Mouse (Mus musculus): ENCODE data around the gene Casq2.

Gene Casq2

DNA sequence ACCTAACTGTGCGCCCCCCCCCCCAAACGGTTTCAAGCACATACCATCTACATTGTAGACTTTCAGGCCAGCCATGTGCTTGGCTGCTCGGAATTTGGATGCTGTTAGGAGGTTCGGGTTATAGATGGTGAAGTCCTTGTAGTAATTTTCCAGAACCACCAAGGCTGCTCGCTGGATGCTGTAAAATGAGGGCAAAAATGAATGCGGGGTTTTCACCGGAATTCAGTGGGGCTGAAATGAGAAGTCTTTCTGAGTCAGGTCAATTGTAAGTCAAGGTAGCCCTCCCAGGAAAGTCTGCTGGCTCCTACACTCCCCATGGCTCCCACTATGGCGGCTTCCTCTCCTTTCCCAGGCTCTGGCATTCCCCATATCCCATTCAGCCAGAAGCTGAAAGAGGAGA is 80.6 kb downstream of the Casq2 start:
- DNase-seq = no peak

DNA sequence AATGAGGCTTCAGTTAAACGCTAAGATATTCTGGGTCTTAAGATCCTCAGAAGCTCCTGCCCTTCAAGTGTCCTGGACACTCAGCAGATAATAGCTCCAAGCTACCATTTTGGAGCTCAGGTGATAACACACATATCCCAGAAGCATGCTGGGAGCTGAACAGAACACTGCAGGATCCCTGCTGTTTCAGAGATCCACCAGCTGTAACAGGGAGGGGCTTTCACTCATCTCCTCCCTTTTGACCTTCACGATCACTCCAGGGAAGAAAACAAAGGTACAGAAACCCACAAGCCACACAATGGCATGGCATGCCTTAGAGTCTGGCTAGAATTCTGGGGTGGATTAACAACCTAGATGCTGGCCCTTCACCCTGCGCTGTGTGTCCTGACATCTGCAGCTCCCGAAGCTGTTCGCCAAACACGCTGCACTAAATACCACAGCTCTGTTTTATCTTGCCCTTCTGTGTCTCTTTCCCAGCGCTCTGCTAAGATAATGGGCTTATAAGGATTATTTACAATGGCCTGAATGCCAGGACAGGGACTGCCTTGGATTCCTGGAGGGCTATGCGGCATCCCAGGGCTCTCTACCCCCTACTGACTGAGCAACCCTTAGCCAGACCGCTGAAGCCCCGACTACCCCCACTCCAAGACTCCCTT is 81.5 kb downstream of the Casq2 start:
- DNase-seq = no peak

DNA sequence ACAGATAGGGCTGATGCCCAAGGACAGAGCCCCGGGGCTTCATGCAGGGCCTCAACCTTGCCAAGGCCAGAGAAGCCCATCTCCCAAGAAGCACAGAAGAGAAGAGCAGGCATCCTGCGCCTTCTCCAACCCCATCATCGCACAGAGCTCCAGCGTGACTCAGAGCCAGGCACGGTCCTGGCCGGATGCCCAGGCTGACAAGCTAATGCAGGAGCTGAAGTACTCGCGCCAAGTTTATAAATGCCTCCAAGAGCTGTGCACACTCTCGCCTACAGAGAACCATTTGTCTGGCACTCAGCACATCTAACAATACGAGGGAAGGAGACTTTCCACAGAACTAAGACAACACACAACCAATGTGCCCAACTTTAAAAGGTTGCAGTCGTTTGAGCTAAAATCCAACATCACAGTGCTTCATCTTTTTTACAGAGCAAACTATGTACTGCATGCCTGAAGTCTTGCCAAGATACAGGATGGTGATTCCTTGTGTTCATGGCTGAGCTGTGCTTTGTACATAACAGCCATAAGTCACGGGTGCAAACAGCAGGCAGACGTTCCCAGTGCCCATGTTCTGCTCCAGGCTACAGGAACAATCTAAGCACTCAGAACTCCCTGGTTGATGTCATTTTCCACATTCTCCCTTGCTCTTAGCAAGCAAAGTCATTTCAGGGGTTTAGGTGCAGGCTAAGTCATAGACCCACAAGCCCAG is 83.1 kb downstream of the Casq2 start:
- no peak for DNase-seq

DNA sequence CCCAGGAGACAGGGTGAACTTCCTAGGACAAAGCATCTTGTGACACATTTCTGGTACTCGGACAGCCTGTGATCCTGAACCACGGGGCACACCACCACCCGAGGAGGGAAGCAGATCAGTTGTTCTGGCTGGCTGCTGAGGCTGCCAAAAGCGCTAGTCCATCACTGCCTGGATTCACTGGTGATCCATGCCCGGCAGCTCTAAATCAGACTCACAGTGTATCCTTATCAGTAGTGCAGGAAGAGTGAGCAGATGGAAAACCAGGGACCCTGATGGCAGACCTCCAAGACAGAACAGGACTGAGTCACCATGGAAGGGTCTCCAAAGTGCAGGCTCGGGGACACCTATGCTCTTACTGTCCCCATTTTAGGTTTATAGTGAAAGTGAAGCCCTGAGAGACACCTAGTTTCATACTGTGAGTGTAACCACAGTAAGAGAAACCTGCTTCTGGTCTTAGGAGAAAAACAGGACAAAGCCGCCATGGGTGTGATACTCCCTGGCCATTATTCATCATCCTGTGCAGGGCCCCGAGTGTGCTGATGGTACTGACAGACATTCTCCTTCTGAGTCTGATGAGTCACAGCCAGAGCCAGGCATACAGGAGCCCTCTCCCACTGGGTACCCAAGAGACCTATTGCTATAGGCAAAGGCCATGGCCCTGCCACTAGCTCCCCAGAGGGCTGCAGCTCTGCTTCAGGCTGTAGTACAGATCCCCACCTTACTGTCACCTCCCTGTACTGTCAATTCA is 88.1 kb downstream of the Casq2 start:
- DNase-seq = no peak

DNA sequence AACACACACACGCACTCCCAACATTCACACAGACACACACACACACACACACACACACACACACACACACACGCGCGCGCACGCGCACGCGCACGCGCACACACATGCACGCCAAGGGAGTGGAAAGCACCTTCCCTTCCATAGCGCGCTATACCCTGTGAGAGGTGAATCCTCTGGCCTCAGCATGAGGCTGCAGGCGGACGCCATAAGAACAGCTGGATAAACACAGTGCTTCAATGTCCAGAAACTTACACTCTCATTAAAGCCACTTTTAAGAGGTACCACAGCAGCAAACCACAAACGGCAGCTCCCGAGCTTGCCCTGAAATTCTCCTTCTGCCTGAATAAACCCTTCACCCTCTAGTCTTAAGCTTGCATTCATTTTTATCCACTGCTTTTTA is 89.5 kb downstream of the Casq2 start:
- no peak for DNase-seq

DNA sequence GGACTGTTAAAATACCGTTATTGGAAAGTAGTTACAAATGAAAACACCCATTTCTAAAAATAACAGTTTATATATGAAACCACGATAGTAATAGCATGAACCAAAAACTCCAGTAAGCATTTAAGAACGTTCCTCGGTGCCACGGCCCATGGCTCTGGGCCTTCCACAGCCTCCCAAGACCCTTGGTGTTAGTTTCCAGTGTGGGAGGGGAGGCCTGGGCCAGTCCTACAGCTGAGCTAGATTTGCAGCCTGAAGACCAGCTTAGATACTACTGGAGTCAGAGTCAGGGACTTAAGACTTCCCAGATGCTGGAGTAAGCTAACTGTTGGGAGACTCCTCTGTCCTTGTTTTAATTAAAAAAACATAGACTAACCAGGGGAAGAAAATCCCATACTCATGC is 89.9 kb downstream of the Casq2 start:
- no peak for DNase-seq

DNA sequence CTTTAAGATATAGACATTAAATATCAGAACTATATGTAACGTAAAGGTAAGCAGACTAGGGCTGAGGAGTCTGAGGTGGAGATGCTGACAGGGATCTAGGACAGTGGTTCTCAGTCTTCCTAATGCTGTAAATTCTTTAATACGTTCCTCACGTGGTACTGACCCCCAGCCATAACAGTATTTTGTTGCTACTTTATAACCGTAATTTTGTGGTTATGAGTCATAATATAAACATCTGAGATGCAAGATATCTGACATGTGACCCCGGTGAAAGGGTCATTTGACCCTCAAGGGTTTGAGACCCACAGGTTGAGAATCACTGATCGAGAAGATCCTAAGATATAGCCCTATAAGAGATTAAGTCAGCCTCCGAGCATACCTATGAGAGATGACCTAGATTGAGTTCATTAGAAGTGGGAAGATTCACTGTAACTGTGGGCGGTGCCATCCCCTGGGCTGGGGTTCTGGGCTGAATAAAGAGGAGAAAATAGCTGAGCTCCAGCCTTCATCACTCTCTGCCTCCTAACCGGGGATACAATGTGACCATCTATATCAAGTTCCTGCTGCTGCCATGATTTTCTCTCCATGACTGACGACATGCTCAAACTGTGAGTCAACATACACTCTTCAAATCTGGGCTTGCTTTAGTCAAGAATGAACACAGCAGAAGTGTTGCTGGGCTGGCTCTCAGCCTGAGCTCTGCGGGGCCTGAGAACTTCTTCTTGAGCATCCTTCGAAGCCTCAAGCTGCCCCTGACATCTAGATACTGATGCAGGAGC is 91.8 kb downstream of the Casq2 start:
- DNase-seq = no peak

DNA sequence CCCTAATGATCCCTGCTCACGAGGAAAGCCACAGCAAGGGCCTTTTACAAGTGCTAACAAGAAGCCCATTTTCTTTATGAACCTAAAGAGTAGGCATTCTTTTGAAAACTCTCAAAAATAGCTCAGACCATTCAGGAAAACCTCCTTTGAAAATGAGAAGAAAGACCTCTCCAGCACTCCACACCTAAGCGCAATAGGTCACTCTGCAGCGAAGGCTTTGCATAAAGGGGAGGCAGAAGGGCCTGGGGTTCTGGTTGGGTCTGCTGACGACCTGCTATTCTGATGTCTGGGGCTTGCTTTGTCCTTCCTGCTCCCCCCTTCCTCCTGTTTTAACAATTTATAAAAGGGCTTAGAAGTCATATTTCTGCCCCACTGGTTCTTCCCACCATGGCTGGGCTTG is 93.7 kb downstream of the Casq2 start:
- DNase-seq = no peak

DNA sequence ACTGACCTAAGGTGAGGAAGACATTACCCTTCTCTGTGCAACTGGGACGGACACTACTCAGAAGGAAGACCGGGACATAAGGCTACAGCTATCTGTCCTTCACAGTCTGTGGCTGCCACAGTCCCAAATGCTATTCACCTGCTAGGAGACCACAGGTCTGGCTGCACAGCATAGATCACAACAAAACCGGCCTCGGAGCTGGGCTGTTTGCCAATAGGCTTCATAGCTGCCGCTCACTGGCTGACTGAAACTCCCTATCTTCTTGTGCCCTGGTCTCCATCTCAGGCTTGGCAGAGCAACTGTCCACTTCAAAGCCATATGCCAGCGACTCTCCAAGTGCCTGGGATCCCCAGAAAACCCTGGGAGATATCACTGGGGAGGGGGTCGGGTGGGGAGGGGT is 94.5 kb downstream of the Casq2 start:
- no peak for DNase-seq

DNA sequence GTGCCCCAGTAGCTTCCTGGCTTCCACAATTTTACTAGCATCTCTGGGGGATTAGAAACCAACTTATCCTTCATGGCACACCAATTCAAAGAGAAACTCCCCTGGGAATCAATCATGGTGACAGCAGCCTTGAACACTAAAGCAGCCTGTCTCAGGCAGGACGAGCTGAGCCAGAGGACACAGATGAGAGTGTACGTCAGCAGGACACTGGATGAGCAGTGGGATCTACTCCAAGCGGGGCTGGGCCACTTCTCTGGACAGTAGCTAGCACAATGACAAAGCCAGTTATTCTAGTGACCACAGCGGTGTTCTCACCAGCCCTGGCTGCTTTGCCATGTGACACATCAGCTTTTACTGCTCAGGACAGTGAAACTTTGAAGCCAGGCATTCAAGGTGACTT is 95.0 kb downstream of the Casq2 start:
- no peak for DNase-seq

DNA sequence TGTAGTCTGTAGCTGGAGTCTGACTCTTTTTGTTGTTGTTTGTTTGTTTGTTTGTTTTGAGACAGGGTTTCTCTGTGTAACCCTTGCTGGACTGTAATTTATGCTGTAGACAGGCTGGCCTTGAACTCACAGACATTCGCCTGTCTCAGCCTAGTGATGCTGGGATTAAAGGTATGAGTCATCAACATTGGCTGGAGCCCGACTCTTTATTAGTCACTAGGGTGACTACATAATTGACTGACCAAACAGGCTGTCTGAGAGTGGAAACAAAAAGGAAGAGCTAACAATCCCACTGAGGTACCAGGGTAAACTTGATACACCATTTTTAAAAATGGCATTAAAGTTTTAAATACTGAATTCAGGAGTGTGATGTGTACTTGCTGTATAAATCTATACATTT is 96.4 kb downstream of the Casq2 start:
- no peak for DNase-seq

DNA sequence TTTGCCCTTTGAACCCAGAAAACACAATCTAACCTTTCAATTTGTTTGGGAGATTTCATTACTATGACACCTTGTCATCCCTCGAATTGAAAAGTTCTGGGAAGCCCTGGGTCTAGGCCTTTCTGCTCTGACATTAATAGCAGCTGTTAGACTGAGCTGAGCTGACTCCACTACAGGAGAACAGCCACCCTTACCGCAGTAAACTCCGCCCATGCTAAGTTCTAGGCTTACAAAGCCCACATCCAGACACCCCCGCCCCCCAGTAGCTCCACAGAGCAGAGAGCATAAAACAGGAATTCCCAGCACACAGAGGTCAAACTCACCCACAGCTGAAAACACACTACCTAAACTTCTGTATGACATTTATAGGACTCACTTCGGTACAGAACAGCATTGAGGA is 98.5 kb downstream of the Casq2 start:
- DNase-seq = no peak

DNA sequence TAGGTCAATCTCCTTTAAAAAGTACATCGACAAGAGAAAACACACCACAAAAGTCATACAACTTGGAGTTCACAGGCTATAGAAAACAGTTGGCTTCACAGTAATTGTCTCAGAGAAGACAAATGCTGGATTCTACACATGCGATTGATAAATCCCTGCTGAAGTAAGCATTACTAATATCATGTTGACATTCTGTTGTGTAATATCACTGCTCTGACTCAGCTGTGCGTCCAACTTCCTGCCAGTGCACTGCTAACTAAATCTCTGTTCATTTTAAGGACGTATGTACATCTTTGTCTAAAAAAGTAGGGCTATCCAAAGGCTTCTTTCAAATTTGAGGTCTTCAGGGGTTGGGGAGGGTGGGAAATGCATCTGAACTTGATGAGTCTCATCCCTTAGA is 101.2 kb downstream of the Casq2 start:
- no peak for DNase-seq

DNA sequence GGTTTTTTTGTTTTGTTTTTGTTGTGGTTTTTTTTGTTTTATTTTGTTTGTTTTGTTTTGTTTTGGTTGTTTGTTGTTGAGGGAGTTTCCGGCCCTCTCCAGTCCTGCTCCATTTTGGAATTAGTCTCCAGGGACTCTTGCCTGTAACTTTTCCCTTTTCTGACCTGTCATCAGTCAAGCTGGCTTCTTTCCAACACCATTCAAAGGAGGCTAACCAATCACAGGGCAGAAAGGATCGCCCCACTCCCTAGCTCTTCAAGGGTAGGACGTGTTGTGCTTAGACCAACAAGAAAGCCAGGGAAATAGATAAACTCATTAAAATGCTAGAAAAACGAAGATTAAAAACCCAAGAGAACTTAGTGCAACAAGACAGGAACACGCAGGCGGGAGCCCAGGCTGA is 102.8 kb downstream of the Casq2 start:
- DNase-seq = no peak

DNA sequence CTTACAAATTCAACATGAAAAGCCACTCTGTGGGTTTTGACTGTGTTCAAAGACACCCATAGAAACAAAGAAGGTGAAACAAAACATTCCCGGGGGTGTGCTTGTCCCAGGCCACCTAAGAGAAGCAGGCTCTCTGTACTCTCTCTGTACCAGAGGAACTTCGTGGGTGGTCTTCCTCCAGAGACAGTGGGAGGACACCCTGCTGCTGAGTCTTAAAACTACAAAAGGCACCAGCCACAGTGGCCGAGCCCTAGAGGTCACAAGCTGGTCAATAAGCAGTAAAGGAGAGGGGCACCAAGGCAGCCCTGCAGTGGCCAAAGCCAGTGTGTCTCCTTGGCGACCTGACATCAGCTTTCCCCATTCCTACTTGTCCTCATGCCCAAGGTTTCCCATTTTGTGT is 103.8 kb downstream of the Casq2 start:
- DNase-seq = no peak

DNA sequence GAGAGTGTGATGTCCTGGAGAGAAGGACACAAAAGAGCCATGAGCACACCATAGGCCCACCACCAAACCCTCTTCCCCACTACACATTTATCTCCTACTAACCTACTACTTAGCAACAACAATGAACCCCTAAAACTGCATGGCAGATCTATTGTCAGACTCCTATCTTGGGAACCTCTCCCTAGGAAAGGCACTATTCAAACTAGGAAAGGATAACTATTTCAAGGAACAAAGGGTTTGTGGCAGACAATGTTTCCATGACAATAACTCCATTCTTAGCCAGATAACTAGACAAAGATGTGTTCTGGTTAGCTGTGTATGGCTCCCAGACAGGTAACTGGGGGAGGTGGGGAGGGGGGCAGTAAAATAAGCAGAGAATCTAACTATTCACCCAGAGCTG is 104.4 kb downstream of the Casq2 start:
- no peak for DNase-seq

DNA sequence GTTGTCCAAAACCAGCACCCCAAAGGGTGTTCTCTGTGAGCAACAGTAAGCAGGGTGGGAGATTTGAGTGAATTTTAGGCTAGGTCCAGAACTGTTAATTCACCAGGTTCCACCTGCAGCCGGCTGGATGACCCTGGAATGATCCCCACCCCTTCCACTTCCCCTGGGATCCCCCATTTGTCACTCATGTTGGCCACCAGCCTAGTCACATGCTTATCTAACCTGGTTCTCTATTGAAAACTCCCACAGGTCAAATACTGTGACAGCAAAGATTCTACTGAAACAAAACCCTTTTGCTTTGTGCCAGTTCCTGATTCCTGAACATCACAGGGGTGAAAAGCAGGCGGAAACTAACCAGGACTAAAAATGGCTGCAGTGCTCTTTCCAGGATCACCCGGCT is 105.4 kb downstream of the Casq2 start:
- no peak for DNase-seq

DNA sequence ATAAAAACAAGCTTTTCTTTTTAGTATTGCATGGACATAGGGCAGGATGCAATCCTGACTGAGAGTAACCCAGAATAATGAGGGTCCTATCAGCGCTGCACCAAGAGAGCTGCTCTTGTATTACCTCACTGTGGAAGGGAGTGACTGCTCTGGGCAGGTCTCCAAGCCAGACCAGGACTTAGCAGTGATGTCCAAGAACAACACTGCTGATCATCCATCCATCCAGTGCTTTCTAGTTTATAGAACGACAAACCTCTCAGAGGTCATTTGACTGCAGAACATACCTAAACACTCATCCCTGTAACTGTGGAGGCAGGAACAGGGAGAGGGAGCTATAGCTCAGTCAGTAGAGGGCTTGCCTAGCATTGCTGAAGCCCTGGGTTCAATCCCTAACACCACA is 106.4 kb downstream of the Casq2 start:
- no peak for DNase-seq

DNA sequence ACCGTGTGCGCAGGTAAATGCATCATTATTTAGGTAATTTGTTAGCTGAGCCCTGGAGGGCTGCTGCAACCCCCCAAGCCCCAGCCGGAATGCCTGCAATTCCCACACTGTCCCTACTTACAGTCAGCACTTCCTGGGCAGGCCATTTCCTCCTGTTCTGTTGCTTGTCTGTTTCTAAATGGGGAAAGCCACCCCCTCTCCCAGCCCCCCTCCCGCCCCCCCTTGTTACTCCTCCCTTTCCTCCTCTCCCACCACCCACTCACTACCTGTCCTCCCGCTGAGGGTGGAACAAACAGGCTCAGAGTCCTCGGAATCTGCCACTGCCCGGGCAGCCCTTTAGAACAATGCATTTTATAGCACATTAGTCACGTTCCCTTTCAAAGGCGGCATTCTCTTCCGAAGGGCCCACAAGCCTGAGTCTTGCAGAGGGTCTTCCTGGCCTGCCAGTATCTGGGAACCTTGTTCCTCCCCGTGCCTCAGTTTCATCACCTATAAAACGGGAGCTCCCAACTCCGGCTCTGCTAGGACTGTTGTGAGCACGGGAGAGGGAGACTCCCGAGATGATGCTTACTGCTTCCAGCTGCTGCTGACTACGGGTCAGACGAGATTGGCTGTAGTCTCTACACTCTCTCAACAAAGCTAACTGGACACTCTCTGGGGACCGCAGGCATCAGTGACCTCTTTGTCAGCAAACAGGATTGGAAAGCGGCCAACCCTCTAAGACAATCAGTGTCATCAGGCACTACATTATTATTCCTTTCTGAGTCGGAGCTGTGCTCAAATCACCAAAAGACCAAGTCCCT is 107.5 kb downstream of the Casq2 start:
- no peak for DNase-seq

DNA sequence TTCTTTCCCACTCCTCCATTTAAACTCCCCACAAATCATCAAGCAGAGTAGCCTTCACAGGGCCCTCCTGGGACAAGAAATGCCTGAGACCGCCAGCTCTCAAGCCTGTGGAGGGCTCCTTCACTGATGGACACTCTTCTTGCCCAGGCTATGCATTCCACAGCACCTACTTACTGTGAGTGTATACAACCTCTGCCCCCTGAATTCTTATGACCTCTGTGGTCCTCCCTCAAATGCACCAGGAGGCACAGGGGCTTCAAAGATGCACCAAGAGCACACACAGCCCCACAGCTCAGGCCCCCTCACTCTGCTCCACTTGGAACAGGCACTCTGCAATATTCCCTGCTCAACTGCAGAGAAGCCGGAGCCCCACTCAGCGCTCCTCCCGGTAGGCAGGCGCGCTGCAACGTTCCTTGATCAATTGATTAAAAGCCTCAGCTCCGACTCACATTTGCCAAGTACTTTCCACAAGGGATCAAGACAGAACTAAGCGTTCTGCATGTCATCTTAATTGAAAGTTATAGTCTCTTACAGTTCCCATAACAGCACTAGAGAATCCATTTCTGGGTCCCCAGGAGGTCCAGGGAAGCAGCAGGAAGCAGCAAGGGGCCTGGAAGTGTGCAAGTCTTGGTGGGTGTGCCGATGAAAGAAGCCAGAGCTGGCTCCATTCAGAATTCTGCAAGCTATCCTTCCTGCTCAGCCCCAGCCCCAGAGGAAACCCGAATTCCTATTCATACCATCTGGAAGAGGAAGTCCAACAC is 108.3 kb downstream of the Casq2 start:
- no peak for DNase-seq

DNA sequence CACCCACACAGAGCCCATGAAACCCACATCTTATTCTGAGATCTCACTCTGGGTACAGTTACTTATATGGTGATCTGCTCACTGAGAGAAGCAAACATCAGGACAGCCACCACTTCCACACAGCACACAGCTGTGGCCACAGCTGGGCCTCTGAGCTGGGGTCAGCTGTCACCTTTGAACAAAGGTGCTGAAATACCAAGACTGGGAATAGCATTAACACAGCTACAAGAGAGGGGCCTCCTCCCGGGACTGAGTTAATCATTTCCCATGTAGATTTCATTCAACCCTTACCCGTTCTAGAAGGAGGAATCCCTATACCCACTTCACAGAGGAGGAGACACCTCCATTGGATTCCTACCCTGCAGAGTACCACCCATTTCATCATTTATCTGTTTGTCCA is 109.5 kb downstream of the Casq2 start:
- DNase-seq = no peak

Data from B cell, adult 2 months (primary cell).